Comparison of ENCODE assay signal across 8 mouse cellular contexts in the genomic region with DNA sequence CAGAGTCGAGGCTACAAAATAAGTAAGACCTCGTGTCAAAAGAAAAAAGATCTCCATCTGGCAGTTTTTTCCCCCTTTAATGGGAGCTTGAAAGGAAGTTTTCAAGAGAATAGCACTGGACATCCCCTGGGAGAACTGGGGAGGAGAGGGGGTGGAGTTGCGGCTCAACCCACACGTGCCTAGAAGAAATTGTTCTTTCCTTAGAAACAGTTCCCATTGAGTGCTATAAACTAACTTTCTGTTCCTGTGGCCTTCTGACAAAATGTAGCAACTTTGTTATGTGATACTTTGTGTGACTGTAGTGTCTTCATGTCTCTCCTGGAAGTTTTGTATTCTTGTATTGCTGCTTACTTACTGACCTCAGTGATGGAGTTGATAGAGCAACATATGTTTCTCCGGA. TPM values are rescaled to one million over a fixed set of nuclear protein-coding genes. Genes with fewer than 3 reads are reported as not detected.
DNase-seq lines count a peak whose midpoint lies in the region; ATAC-seq and TF ChIP-seq lines count a peak whose summit lies in the region.

No protein-coding gene starts in this region.

- H3K27ac ChIP-seq in kidney, postnatal 0 days: no peak overlapping the region
- no peak overlapping the region for H3K27ac ChIP-seq in intestine, embryonic 14.5 days (ENCODE audit: low read depth)
- H3K27ac ChIP-seq in neural tube, embryonic 13.5 days (replicated peaks): 0 out of 2 replicates have a peak overlapping the region, but pooled peaks have one; percentile 93

- H3K4me1 ChIP-seq in kidney, postnatal 0 days (replicated peaks; ENCODE audit: insufficient read depth, low read length): peaks cover 3% of the 10 kb centered on the region; the same call in 1 of the 2 replicates
- peaks cover 17% of the 10 kb centered on the region for H3K4me1 ChIP-seq in intestine, embryonic 14.5 days (replicated peaks; ENCODE audit: control insufficient read depth, insufficient read depth, low read length)
- peaks cover 29% of the 10 kb centered on the region for H3K4me1 ChIP-seq in neural tube, embryonic 13.5 days (replicated peaks)

- no peak for ATAC-seq in kidney, postnatal 0 days (replicated peaks; ENCODE audit: low FRiP score, low read depth)
- no peak for ATAC-seq in intestine, embryonic 14.5 days (replicated peaks; ENCODE audit: low FRiP score, low TSS enrichment, low read depth)
- no peak for ATAC-seq in neural tube, embryonic 13.5 days (ENCODE audit: low read depth)

- peak; percentile 32 for DNase-seq in kidney, postnatal 0 days (ENCODE audit: low spot score)
- no peak for DNase-seq in kidney, postnatal 14 days
- peak; percentile 39 for DNase-seq in embryo, embryonic 10.5 days (ENCODE audit: low spot score)
- no peak for DNase-seq in intestine, embryonic 14.5 days (ENCODE audit: low spot score)
- DNase-seq in left cerebral cortex, adult 11 months (ENCODE audit: low spot score): no peak
- DNase-seq in spleen, adult 18-20 months: no peak
- DNase-seq in thymus, postnatal 4 days: no peak

- H3K9ac ChIP-seq in kidney, postnatal 0 days (ENCODE audit: low read depth, low read length): peak overlapping the region; percentile 75
- peak overlapping the region; percentile 75 for H3K9ac ChIP-seq in intestine, embryonic 14.5 days (ENCODE audit: low read length)
- peak overlapping the region; percentile 89 for H3K9ac ChIP-seq in neural tube, embryonic 13.5 days

- WGBS in kidney, postnatal 0 days: 33% methylated on average over 5 of the region's 5 CpGs
- WGBS in intestine, embryonic 14.5 days: 33% methylated on average over 5 of the region's 5 CpGs
- 19% methylated on average over 5 of the region's 5 CpGs for WGBS in neural tube, embryonic 13.5 days

- peak overlapping the region; percentile 81 for H3K4me2 ChIP-seq in kidney, postnatal 0 days (ENCODE audit: low read length)
- peak overlapping the region; percentile 82 for H3K4me2 ChIP-seq in intestine, embryonic 14.5 days (ENCODE audit: low read length)
- H3K4me2 ChIP-seq in neural tube, embryonic 13.5 days: peak overlapping the region; percentile 59

- peak overlapping the region; percentile 68 for H3K4me3 ChIP-seq in kidney, postnatal 0 days (replicated peaks; ENCODE audit: low read depth, low read length)
- H3K4me3 ChIP-seq in intestine, embryonic 14.5 days (ENCODE audit: low read depth, low read length): peak overlapping the region; percentile 89
- peak overlapping the region; percentile 80 for H3K4me3 ChIP-seq in neural tube, embryonic 13.5 days

- no peaks in the 10 kb centered on the region for H3K27me3 ChIP-seq in kidney, postnatal 0 days (ENCODE audit: insufficient read depth, low read length)
- H3K27me3 ChIP-seq in intestine, embryonic 14.5 days (replicated peaks; ENCODE audit: control insufficient read depth, insufficient read depth, low read length): no peaks in the 10 kb centered on the region
- no peaks in the 10 kb centered on the region for H3K27me3 ChIP-seq in neural tube, embryonic 13.5 days

- peaks cover 14% of the 10 kb centered on the region for H3K36me3 ChIP-seq in kidney, postnatal 0 days (ENCODE audit: insufficient read depth, low read length)
- H3K36me3 ChIP-seq in intestine, embryonic 14.5 days (ENCODE audit: control insufficient read depth, insufficient read depth, low read length): peaks cover 25% of the 10 kb centered on the region
- peaks cover 29% of the 10 kb centered on the region for H3K36me3 ChIP-seq in neural tube, embryonic 13.5 days

- no peak for TF ChIP-seq CTCF in kidney, postnatal 0 days (IDR thresholded peaks at IDR 0.05; ENCODE audit: low read depth)

- H3K9me3 ChIP-seq in kidney, postnatal 0 days (replicated peaks; ENCODE audit: low read length): no peaks in the 10 kb centered on the region
- H3K9me3 ChIP-seq in intestine, embryonic 14.5 days (ENCODE audit: control insufficient read depth, low read length): no peaks in the 10 kb centered on the region
- H3K9me3 ChIP-seq in neural tube, embryonic 13.5 days: no peaks in the 10 kb centered on the region

RNA-seq across cellular contexts. Expression of a gene that starts 1.2 kb away (rescaled TPM):
- 22.6 and 23.6 TPM in 2 replicates for polyA plus RNA-seq in kidney, postnatal 0 days (2015; fragmentation: Nextera tagmentation; extraction: Ambion mirVana)
- polyA plus RNA-seq in intestine, embryonic 14.5 days (2014; fragmentation: Nextera tagmentation; extraction: Ambion mirVana): 26.4 and 29.0 TPM in 2 replicates
- polyA plus RNA-seq in neural tube, embryonic 13.5 days (2015; fragmentation: Nextera tagmentation; extraction: Ambion mirVana): 52.3 and 55.6 TPM in 2 replicates

RNA-seq across cellular contexts. Expression of a gene that starts 1.3 kb away (rescaled TPM):
- polyA plus RNA-seq in kidney, postnatal 0 days (2015; fragmentation: Nextera tagmentation; extraction: Ambion mirVana): 19.9 and 21.5 TPM in 2 replicates
- polyA plus RNA-seq in intestine, embryonic 14.5 days (2014; fragmentation: Nextera tagmentation; extraction: Ambion mirVana): 39.6 and 44.3 TPM in 2 replicates
- 25.4 and 29.5 TPM in 2 replicates for polyA plus RNA-seq in neural tube, embryonic 13.5 days (2015; fragmentation: Nextera tagmentation; extraction: Ambion mirVana)

RNA-seq across cellular contexts. Expression of a gene that starts 15.6 kb away (rescaled TPM):
- polyA plus RNA-seq in kidney, postnatal 0 days (2015; fragmentation: Nextera tagmentation; extraction: Ambion mirVana): not detected in 2 replicates
- polyA plus RNA-seq in intestine, embryonic 14.5 days (2014; fragmentation: Nextera tagmentation; extraction: Ambion mirVana): not detected in 2 replicates
- not detected in 2 replicates for polyA plus RNA-seq in neural tube, embryonic 13.5 days (2015; fragmentation: Nextera tagmentation; extraction: Ambion mirVana)

RNA-seq across cellular contexts. Expression of a gene that starts 52.7 kb away (rescaled TPM):
- polyA plus RNA-seq in kidney, postnatal 0 days (2015; fragmentation: Nextera tagmentation; extraction: Ambion mirVana): 766 and 788 TPM in 2 replicates
- polyA plus RNA-seq in intestine, embryonic 14.5 days (2014; fragmentation: Nextera tagmentation; extraction: Ambion mirVana): 708 and 729 TPM in 2 replicates
- 615 and 618 TPM in 2 replicates for polyA plus RNA-seq in neural tube, embryonic 13.5 days (2015; fragmentation: Nextera tagmentation; extraction: Ambion mirVana)

RNA-seq across cellular contexts. Expression of a gene that starts 57.9 kb away (rescaled TPM):
- polyA plus RNA-seq in kidney, postnatal 0 days (2015; fragmentation: Nextera tagmentation; extraction: Ambion mirVana): 55.8 and 58.3 TPM in 2 replicates
- polyA plus RNA-seq in intestine, embryonic 14.5 days (2014; fragmentation: Nextera tagmentation; extraction: Ambion mirVana): 18.2 and 20.1 TPM in 2 replicates
- polyA plus RNA-seq in neural tube, embryonic 13.5 days (2015; fragmentation: Nextera tagmentation; extraction: Ambion mirVana): 19.1 and 19.9 TPM in 2 replicates

Comparison
In these comparisons a context has a peak if more than half of its experiments do, and no peak if none do; other contexts are left out.
1. DNase-seq: peak in kidney, postnatal 0 days (single experiment) and embryo, embryonic 10.5 days (single experiment); none in kidney, postnatal 14 days (single experiment), intestine, embryonic 14.5 days (single experiment), left cerebral cortex, adult 11 months (single experiment), spleen, adult 18-20 months (0 of 2) and thymus, postnatal 4 days (single experiment).
2. Peak in every context shown above with its lines, with median percentiles within 50 percentile points of each other: H3K4me2 ChIP-seq, H3K4me3 ChIP-seq and H3K9ac ChIP-seq.